Mouse (Mus musculus): Measurements from ENCODE around the gene Nod2.

- TF ChIP-seq POLR2A (IDR thresholded peaks at IDR 0.05; ENCODE audit: low read depth, low read length) (no peak), CTCF (conservative IDR thresholded peaks at IDR 0.05; ENCODE audit: insufficient read depth, insufficient read length, low read depth, low read length) (no peak)
These were observed at the start of gene Nod2 for GRCm38 (mm10) chr8:88646837-88647778.

All from kidney, adult 2 months (tissue).